Mouse (Mus musculus) kidney, postnatal 25 days (tissue): ENCODE results near the gene Olfr513.

ENCODE experiments used
- DNase-seq, 2 experiments: peaks; one replicate each; pipeline ENCODE4 v3.0.0; 2021; ENCODE audit warnings: mixed read lengths in 2 of 2

The Olfr513 gene

DNA sequence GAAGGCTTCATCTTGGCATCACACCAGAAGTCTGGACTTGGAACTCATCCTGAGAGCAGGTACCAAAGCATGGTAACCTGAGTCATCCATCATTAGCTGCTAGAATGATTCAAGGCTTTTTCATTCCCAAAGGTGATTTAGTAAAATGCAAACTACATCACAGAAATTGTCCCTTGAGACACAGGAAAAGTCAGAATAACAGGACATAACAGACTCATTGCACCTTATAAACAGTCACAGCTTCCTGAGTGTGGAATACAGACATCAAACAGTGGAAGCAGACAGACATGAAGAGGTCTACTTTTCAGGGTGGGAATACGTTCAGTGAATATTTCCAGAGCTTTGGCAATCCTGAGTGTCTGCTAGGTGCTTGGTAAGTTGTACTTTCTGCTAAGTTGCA lies at the start of gene Olfr513:
Gene Olfr513, plus strand, starts transcription at position 301 of the 400 bp plus-strand sequence.
- DNase-seq = no peak

DNA sequence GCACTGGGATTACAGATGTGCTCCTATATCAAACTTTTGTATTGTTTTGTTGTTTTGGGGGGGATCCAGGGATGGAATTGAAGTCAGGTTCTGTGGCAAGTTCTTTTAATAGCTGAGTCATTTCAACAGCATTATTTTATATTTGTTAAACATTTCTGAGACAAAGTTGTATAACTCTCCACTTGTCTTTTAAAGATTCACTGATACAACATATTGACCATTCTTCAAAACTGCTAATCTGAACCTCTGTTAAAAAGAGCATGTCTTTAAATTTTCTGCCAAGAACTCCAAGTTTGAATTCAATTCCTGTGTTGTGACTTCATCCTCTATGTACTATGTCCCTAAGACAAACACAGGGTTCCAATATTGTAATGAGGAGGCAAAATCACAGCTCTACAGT lies 37.8 kb upstream of the Olfr513 start, which contains the start of gene Olfr512:
Gene Olfr512, plus strand, starts transcription at position 301 of the 400 bp plus-strand sequence.
- no peak for DNase-seq

DNA sequence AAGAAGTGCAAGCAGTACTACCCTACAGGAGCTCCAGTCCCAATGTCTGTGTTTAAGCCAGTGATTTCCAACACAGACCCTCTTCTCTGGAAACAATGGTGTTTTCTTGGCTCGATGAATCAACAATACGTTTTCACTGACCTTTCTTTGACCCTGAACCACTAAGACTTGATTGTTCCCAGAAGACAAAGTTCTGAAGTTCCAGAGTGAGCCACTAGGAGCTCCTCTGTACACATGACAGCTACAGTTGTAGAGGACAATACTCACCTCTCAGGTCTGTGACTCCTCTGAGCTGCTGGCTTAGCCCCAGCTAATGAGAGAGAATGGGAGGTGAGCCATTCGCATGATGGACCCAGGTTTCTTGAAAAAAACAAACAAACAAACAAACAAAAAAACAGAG lies 9.6 kb downstream of the Olfr513 start:
- DNase-seq = no peak

DNA sequence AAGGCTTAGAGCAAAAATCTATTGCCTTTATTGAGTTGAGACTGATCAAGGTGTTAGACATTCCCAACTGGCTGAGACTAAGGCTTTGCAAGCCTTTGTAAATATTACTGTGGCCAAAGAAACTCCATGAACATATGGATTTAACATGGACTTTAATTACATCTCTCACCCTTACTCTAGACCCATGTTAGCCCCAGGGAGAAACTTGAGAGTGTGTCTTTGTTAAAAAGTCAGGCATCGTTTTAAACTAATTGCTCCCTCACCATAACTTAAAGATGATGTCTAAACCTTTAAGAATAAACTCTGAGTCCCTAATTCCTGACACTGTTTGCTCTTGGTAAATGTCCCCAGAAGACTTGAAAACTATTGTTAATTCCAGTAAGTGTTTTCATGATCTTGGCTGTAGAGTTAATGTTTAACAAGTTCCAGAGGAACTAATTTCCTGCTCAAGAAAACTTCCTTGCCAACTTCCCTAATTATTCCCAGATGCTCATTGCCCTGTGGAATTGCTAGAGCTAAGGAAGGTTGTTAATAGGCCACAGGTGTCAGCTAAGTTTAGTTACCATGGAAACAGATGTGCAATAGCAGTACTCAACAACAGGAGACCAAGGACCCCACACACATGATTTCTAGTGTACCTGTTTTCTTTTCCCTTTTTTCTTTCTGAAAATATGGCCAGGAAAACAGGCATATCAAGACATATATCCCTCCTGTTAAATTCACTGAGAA lies 46.6 kb downstream of the Olfr513 start:
- no peak for DNase-seq
